Mouse (Mus musculus) heart, postnatal 0 days (tissue): Measurements from ENCODE around the gene Mybl2. TPM values are rescaled to one million over a fixed set of nuclear protein-coding genes. Genes with fewer than 3 reads are reported as not detected.
A peak's percentile ranks its signal among the peaks of the same experiment; 100 is the strongest.

Source experiments
- ATAC-seq: fragments of 200-750 bp; cut with Nextera tagmentation; 2 replicates; pipeline ENCODE4 v1.8.0; 2017; ENCODE audit warnings: low read depth, moderate number of reproducible peaks, moderate library complexity; ENCODE audit not compliant: insufficient read depth
- DNase-seq: peaks from one replicate; pipeline ENCODE4 v3.0.0-alpha.2; 2016; ENCODE audit warnings: low spot score
- H3K27ac ChIP-seq: fragments of 300-500 bp; sonication (generic); 2 replicates; pipeline ENCODE4 v1.5.1; 2014; ENCODE audit warnings: low read depth, mild to moderate bottlenecking
- H3K27me3 ChIP-seq: fragments of 300-500 bp; sonication (generic); 2 replicates; pipeline ENCODE4 v1.6.1; 2014; ENCODE audit warnings: low read length, mixed read lengths; ENCODE audit not compliant: control insufficient read depth, insufficient read depth
- H3K36me3 ChIP-seq: fragments of 300-500 bp; sonication (generic); replicated peaks from 2 replicates; pipeline ENCODE4 v1.6.1; 2014; ENCODE audit warnings: low read length, mixed read lengths; ENCODE audit not compliant: control insufficient read depth, insufficient read depth
- H3K4me1 ChIP-seq: fragments of 300-500 bp; sonication (generic); 2 replicates; pipeline ENCODE4 v1.6.1; 2014; ENCODE audit warnings: antibody characterized with exemption; ENCODE audit not compliant: control insufficient read depth, insufficient read depth
- H3K4me2 ChIP-seq: fragments of 300-500 bp; sonication (generic); 2 replicates; pipeline ENCODE4 v1.6.1; 2014; ENCODE audit warnings: low read depth, mild to moderate bottlenecking, low read length, moderate library complexity
- H3K4me3 ChIP-seq: fragments of 300-500 bp; sonication (generic); 2 replicates; pipeline ENCODE4 v1.5.1; 2014; ENCODE audit warnings: low read depth, low read length
- H3K9ac ChIP-seq: fragments of 300-500 bp; sonication (generic); replicated peaks from 2 replicates; pipeline ENCODE4 v1.6.1; 2014; ENCODE audit warnings: low read depth, low read length, mixed read lengths
- H3K9me3 ChIP-seq: fragments of 300-500 bp; sonication (generic); replicated peaks from 2 replicates; pipeline ENCODE4 v1.6.1; 2016; ENCODE audit warnings: low read length; ENCODE audit not compliant: control insufficient read depth
- CTCF ChIP-seq: IDR thresholded peaks from 2 replicates; pipeline ENCODE4 v1.5.1; 2016; ENCODE audit warnings: antibody characterized with exemption, control low read depth, low read depth
- EP300 ChIP-seq: IDR thresholded peaks from 2 replicates; pipeline ENCODE4 v1.6.1; 2016; ENCODE audit warnings: antibody characterized with exemption, low read depth
- WGBS: fragments of 180-500 bp; shearing (Covaris S2); extraction: QIAGEN DNeasy Blood & Tissue Kit; methylation state at CpG from one replicate; pipeline ENCODE4 v1.1.7; 2014; 5-methylcytosine and 5-hydroxymethylcytosine counted together
- polyA plus RNA-seq: library from polyadenylated mRNA; unstranded; fragments of >200 nt; fragmentation: Nextera tagmentation; extraction: Ambion mirVana; gene quantifications from 2 replicates; pipeline ENCODE4 v1.2.1, GENCODE M21; 2015
- total RNA-seq: library from RNA; depleted of rRNA; stranded (reverse); fragments of >200 nt; gene quantifications from 2 replicates; pipeline ENCODE4 v1.2.3, GENCODE M21; 2014; ENCODE audit warnings: low replicate concordance

Mybl2 gene
- total and polyA plus RNA-seq, 2 experiments from 2014 or later, result 2.8 to 3.4 TPM

DNA sequence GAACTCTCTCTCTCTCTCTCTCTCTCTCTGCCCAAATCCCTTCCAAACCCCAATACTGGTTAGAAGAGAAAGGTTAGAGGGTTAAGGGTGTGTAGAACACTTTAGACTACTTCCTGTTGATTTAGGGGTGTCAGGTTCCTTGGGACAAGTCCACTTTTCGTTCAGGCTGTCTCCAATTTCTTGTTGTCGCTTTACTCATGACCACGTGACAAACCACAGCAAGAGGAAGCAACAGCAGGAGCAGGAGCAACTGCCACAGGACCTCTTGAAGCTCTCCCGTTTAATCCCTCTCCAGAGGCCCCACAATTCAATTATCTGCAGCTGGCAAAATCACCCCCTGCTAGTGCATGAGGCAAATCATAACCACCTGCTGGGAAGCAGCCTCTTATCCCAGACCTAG lies 21.9 kb upstream of the Mybl2 start:
- TF ChIP-seq CTCF (no peak), EP300 (no peak)
- H3K9me3 ChIP-seq, result no peaks in the 10 kb centered on the region
- no peak for DNase-seq
- no peak overlapping the region for H3K27ac ChIP-seq
- H3K4me2 ChIP-seq, result no peak overlapping the region
- H3K36me3 ChIP-seq, result peaks cover 95% of the 10 kb centered on the region
- WGBS, result 53% methylated on average over 4 of the region's 4 CpGs
- no peak overlapping the region for H3K9ac ChIP-seq
- no peaks in the 10 kb centered on the region for H3K27me3 ChIP-seq
- peaks cover 7% of the 10 kb centered on the region; the same call in 1 of the 2 replicates for H3K4me1 ChIP-seq
- ATAC-seq, result no peak
- no peak overlapping the region for H3K4me3 ChIP-seq

DNA sequence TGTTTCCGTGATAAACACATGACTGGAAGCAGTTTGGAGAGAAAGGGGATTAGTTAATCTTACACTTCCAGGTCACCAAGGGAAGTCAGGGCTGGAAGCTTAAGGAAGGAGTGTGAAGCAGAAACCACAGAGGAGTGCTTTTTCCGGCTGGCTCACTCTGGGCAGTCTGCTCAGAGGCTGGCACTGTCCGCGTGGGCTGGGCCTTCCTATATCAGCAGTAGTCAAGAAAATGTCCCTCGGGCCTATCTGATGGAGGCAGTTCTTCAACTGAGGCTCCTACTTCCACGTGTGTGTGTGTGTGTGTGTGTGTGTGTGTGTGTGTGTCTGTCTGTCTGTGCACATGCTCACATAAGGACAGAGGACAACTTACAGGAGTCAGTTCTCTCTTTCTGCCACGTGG lies 14.5 kb upstream of the Mybl2 start:
- 82% methylated on average over 7 of the region's 7 CpGs for WGBS
- no peak overlapping the region for H3K9ac ChIP-seq
- H3K4me3 ChIP-seq, result no peak overlapping the region
- H3K36me3 ChIP-seq, result peaks cover 81% of the 10 kb centered on the region
- DNase-seq (no peak), ATAC-seq (no peak)
- H3K4me2 ChIP-seq, result no peak overlapping the region
- TF ChIP-seq EP300 (no peak), CTCF (no peak)
- peaks cover 7% of the 10 kb centered on the region; the same call in 1 of the 2 replicates for H3K4me1 ChIP-seq
- no peaks in the 10 kb centered on the region for H3K9me3 ChIP-seq
- H3K27ac ChIP-seq, result no peak overlapping the region
- no peaks in the 10 kb centered on the region for H3K27me3 ChIP-seq

DNA sequence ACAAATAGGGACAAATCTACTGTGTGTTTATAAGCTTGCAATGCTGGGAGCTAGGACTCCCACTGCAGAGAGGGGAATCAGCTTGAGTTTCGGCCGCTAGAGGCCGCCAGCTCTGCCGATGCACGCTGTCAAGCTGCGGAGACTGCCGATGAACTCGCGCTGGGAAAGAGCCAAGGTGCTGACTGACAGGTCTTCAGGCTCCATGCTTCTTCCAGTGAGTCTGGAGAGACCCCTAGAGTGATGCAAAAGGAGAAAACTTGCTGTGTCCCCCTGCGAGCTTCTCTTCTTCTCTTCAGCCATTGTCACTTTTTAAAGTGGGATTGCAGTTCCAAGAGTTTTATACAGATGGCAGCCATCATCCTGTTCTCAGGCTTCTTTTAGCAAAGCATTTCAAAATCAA lies 6.4 kb upstream of the Mybl2 start:
- peak; percentile 77 for ATAC-seq
- H3K4me3 ChIP-seq, result peak overlapping the region; percentile 22; the same call in 1 of the 2 replicates
- WGBS, result under 1% methylated on average over 10 of the region's 10 CpGs
- no peak overlapping the region for H3K27ac ChIP-seq
- TF ChIP-seq EP300 (no peak), CTCF (peak; percentile 82)
- no peaks in the 10 kb centered on the region for H3K27me3 ChIP-seq
- H3K9me3 ChIP-seq, result no peaks in the 10 kb centered on the region
- peak; percentile 54 for DNase-seq
- peak overlapping the region; percentile 52 for H3K4me2 ChIP-seq
- peaks cover 39% of the 10 kb centered on the region for H3K36me3 ChIP-seq
- no peak overlapping the region for H3K9ac ChIP-seq
- no peaks in the 10 kb centered on the region for H3K4me1 ChIP-seq

DNA sequence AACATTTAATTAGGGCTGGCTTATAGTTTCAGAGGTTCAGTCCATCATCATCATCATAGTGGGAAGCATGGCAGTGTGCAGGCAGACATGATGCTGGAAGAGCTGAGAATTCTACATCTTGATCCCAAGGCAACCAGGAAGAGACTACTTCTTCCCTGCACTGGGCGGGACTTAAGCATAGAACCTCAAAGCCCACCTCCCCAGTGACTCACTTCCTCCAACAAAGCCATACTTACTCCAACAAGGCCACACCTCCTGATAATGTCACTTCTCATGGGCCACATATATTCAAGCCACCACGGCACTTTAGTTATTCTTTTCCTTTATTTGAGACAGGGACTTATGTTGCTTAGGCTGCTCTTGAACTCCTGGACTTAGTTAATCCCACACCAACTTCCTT lies 5.4 kb upstream of the Mybl2 start:
- Histone ChIP-seq H3K9me3 (no peaks in the 10 kb centered on the region), H3K4me2 (no peak overlapping the region), H3K27me3 (no peaks in the 10 kb centered on the region), H3K9ac (no peak overlapping the region), H3K36me3 (peaks cover 29% of the 10 kb centered on the region), H3K4me3 (no peak overlapping the region), H3K27ac (no peak overlapping the region), H3K4me1 (0 out of 2 replicates have a peak, but pooled peaks cover 4% of the 10 kb centered on the region)
- no peak for ATAC-seq
- TF ChIP-seq CTCF, result no peak
- TF ChIP-seq EP300, result no peak
- DNase-seq, result no peak
- WGBS, result 86% methylated on average over 2 of the region's 2 CpGs

- Histone ChIP-seq H3K4me2 (no peak overlapping the region), H3K9ac (no peak overlapping the region), H3K4me1 (peaks cover 20% of the 10 kb centered on the region; the same call in 1 of the 2 replicates), H3K36me3 (peaks cover 8% of the 10 kb centered on the region), H3K4me3 (no peak overlapping the region), H3K27ac (no peak overlapping the region), H3K27me3 (no peaks in the 10 kb centered on the region), H3K9me3 (no peaks in the 10 kb centered on the region)
- DNase-seq (no peak), ATAC-seq (no peak)
- TF ChIP-seq CTCF, result no peak
- WGBS, result 81% methylated on average over 1 of the region's 1 CpGs
These were observed 2.8 kb upstream of the Mybl2 start for GRCm38 (mm10) chr2:163051691-163052090.

DNA sequence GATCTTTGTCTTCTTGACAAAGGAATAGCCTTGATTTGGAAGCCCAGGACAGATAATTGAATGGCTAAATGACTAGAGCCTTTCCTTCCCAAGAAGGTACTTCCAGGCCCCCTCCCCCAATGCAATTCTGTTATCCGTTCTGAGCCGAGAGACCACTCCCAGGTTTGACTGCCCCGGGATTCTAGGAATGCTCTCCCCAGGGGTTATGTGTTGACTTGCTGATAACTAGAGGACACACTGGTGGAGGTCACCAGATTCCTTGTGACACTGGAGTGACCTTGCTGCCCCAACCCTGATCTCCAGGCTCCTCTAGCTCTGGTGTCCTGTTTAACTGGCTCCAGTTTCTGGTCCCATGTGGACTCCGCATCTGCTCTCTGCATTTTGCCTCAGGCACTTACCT lies 2.4 kb upstream of the Mybl2 start:
- TF ChIP-seq CTCF (no peak), EP300 (no peak)
- DNase-seq (no peak), ATAC-seq (no peak)
- WGBS, result 34% methylated on average over 4 of the region's 4 CpGs
- Histone ChIP-seq H3K4me3 (no peak overlapping the region), H3K4me2 (no peak overlapping the region), H3K36me3 (peaks cover 4% of the 10 kb centered on the region; the same call in 1 of the 2 replicates), H3K4me1 (peaks cover 20% of the 10 kb centered on the region; the same call in 1 of the 2 replicates), H3K27me3 (no peaks in the 10 kb centered on the region), H3K27ac (no peak overlapping the region), H3K9me3 (no peaks in the 10 kb centered on the region), H3K9ac (no peak overlapping the region)
